Mouse (Mus musculus): ENCODE results near the gene Trip4.

The Trip4 gene

GRCm38 (mm10) chr9:65791846-65792245 is 116.7 kb downstream of the Trip4 start:
- DNase-seq, result no peak

DNA sequence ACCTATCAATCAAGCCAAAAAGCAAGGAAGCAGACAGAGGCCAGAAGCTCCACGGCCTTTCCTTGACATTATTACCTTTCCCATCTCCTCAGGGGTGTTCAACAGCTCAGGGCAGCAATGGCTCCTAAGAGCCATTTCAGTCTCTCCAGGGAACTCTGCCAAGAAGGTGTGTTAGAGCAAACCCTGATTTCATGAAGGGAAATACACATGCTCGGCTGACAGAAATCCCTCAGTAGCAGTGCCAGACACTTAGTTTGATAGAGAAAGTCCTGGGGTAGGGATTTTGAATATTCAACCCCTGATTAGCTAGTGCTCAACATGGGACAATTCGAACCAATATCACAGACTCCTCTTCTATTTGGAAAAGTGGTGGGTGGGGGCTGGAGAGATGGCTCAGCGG is 117.5 kb downstream of the Trip4 start:
- DNase-seq, result peak; percentile 33

GRCm38 (mm10) chr9:65789788-65790187 is 118.8 kb downstream of the Trip4 start:
- peak; percentile 57 for DNase-seq

GRCm38 (mm10) chr9:65788556-65788955 is 120.0 kb downstream of the Trip4 start:
- no peak for DNase-seq

DNA sequence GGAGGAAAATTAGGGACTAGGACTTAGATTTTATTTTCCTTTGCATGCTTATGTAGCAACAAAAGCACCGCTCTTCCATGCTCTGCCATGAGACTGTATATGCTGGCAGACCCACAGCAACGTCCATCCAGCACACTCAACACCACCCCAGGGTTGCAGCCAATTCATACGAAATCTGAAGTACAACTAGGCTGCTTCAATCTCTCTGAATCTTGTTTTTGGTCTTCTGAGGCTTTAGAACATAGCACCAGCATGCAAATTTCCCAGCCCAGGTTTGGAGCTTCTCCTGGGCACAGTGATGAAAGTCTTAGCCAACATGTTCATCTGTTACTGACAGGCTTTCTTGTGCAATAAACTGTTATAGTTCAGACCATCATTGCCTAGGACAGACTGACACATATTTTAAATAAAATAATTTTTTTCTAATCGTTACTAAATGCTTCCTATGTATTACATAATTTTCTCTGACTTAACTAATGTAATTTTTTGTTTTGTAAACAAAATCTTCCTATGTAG is 120.7 kb downstream of the Trip4 start:
- no peak for DNase-seq

- peak; percentile 57 for DNase-seq
Measured at GRCm38 (mm10) chr9:65786885-65787787, 121.5 kb downstream of the Trip4 start.

GRCm38 (mm10) chr9:65785772-65786368 is 122.7 kb downstream of the Trip4 start:
- no peak for DNase-seq

DNA sequence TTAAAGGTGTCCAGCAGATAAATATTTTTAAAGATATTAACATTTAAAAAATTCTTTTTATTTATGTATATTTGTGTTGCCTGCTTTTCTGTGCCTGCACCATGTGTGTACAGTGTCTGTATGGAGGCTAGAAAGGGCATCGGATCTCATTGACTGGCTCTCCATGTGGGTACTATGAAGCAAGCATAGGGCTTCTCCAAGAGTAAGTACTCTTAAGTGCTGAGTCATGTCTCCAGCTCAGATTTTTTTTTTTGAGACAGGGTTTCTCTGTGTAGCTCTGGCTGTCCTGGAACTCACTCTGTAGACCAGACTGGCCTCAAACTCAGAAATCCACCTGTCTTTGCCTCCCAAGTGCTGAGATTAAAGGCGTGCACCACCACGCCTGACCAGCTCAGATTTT is 129.0 kb downstream of the Trip4 start:
- DNase-seq, result peak; percentile 35
